Mouse (Mus musculus) hematopoietic multipotent progenitor cell, adult 10-12 weeks (in vitro differentiated cells): ENCODE data around the gene Cgnl1. TPM values are rescaled to one million over a fixed set of nuclear protein-coding genes. Genes with fewer than 3 reads are reported as not detected.

ENCODE experiments used
- polyA plus RNA-seq: library from polyadenylated mRNA; stranded (reverse); fragments of >175 nt; gene quantifications from 2 replicates; pipeline ENCODE4 v1.2.3, GENCODE M21; 2012; ENCODE audit warnings: low replicate concordance

Gene Cgnl1
- polyA plus RNA-seq, result 0.52 and 1.1 TPM in 2 replicates

DNA sequence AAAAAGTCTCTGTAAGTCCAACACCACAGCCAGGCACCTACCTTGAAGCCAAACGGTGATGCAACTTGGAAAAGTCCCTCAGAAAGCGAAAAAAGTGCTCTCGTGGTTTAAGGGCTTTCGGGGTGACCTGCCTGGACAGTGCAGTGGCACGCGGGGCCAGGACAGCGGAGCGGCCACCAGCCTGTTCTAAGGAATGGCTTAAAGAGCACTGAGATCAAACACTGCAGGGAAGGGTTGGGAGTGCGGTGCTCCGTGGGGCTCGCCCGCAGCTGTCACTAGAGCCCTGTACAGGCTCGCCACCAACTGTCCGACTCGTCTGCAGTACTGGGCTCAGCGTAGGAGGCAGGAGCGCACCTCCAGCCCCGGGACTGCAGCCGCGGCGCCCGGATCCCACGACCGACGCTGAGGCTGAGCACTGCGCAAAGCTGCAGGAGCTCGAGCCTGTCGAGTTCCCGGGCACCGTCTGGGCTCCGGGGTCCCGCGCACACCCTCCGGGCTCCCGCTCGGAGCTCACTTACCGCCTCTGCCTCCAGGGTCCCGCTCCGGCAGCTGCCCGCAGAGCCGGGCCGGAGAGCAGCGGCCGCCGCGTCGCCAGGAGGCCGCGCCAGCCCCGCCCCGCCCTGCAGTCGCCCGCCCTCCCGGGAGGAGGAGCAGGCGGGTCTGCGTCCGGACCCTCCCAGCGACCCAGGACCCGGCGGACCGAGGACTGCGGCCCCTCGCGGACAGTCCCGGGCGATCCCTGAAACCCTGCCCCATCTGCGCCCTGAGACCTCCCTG lies at the start of gene Cgnl1:
TSS of gene Cgnl1 (minus strand) at position 612 of the 777 bp plus-strand sequence.

DNA sequence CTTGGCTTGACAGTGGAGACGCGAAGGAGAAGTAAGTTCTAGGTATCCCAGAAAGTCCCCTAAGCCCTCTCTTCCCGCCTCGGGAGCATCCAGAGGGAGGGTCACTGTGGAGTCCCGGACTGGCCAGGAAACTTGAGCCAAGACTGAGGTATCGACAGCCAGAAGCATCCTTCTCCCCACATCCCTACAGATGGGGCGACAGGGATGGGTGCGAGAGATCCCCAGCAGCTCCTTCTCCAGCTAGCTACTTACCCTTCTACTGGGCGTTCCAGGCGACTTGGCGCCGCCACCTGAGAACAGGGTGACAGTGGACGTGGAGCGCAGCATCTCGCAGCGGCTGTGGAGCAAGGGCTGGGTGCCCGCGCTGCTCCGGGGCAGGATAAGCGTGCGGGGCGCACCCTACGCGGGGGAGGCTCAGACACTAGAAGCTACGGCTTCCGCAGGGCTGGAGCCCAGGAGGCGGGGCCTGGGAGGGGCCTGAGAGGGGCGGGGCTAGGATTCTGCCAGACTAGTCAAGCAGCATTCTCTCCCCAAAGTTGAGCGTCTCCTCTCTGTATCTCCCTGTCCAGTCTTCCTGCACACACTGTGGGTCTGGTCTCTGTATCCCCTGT lies 179.4 kb downstream of the Cgnl1 start, which contains the start of gene Myzap:
TSS of gene Myzap (minus strand) at position 423 of the 611 bp plus-strand sequence.

Other genes starting within 250 kb of the Cgnl1 start
- gene Myzap, start 179.2 kb downstream of the Cgnl1 start, polyA plus RNA-seq, result 0.68 and 1.0 TPM in 2 replicates